26 mouse cellular contexts compared by ENCODE assay signal in genomic region chr9:33691731-33692130, GRCm38 (mm10).
"Had no signal": no experiment of that assay in that cellular context is flagged by ENCODE, and none has a peak within 500 bp of the region (broad histone marks: within the 10 kb centered on the region; RNA-seq: fewer than 3 reads in every experiment).

No protein-coding gene starts in this region.

- H3K27ac ChIP-seq: embryonic facial prominence, embryonic 10.5 days; embryonic facial prominence, embryonic 12.5 days; embryonic facial prominence, embryonic 13.5 days; embryonic facial prominence, embryonic 15.5 days; forebrain, embryonic 12.5 days; forebrain, embryonic 13.5 days; forebrain, embryonic 15.5 days; gastrocnemius, adult 2 months; heart, adult 2 months had no signal

- H3K36me3 ChIP-seq: embryonic facial prominence, embryonic 10.5 days; embryonic facial prominence, embryonic 12.5 days; embryonic facial prominence, embryonic 13.5 days; embryonic facial prominence, embryonic 15.5 days; forebrain, embryonic 12.5 days; forebrain, embryonic 15.5 days had no signal

- H3K27me3 ChIP-seq: embryonic facial prominence, embryonic 12.5 days; embryonic facial prominence, embryonic 13.5 days; embryonic facial prominence, embryonic 15.5 days; forebrain, embryonic 12.5 days; forebrain, embryonic 13.5 days; forebrain, embryonic 15.5 days had no signal

- H3K4me1 ChIP-seq: embryonic facial prominence, embryonic 10.5 days; embryonic facial prominence, embryonic 12.5 days; embryonic facial prominence, embryonic 13.5 days; embryonic facial prominence, embryonic 15.5 days; forebrain, embryonic 12.5 days; forebrain, embryonic 13.5 days; forebrain, embryonic 15.5 days had no signal

- H3K4me3 ChIP-seq: embryonic facial prominence, embryonic 10.5 days; embryonic facial prominence, embryonic 12.5 days; embryonic facial prominence, embryonic 13.5 days; embryonic facial prominence, embryonic 15.5 days; erythroblast, embryonic 14.5 days; forebrain, embryonic 12.5 days; forebrain, embryonic 13.5 days; forebrain, embryonic 15.5 days; gastrocnemius, adult 2 months; heart, adult 2 months had no signal

- H3K9me3 ChIP-seq: embryonic facial prominence, embryonic 10.5 days; embryonic facial prominence, embryonic 12.5 days; embryonic facial prominence, embryonic 13.5 days; embryonic facial prominence, embryonic 15.5 days; forebrain, embryonic 12.5 days; forebrain, embryonic 13.5 days; forebrain, embryonic 15.5 days had no signal

- DNase-seq: cerebellum, adult 2 months; cerebellum, adult 8-10 months; cerebellum, adult 9-10 months; cerebellum, adult 9-11 months; cerebellum, postnatal 10 days; cerebellum, postnatal 14 days; cerebellum, postnatal 25 days; cerebellum, postnatal 36 days; embryo, embryonic 11 days; forebrain, postnatal 0 days; gastrocnemius, adult 2 months; gastrocnemius, postnatal 10 days; gastrocnemius, postnatal 14 days; gastrocnemius, postnatal 25 days; gastrocnemius, postnatal 36 days; heart, adult 11 months; heart, adult 18-20 months; heart, adult 2 months had no signal
